Mouse (Mus musculus) common myeloid progenitor, adult 5-6 weeks (primary cell): ENCODE measurements around the gene Gm5640. TPM values are rescaled to one million over a fixed set of nuclear protein-coding genes. Genes with fewer than 3 reads are reported as not detected.
"Not testable (repeated sequence)": the region's sequence is repeated elsewhere in the genome, so short reads cannot be mapped to it uniquely, and the experiment has no call there.

Source experiments
- ATAC-seq: replicated peaks from 2 replicates; pipeline ENCODE4 v1.8.0; 2016; ENCODE audit warnings: low read depth, mild to moderate bottlenecking, moderate TSS enrichment, inconsistent platforms; ENCODE audit not compliant: poor library complexity, severe bottlenecking
- total RNA-seq: library from RNA; stranded (forward); fragments of 200-1000, 187-1606 nt; gene quantifications from 2 replicates; pipeline ENCODE4 v1.2.3, GENCODE M21; 2017

Gene Gm5640
- total RNA-seq, result not detected in 2 replicates

- peak; percentile 84 for ATAC-seq
Observed at GRCm38 (mm10) chrX:74645466-74646323, at the start of gene Gm5640. Gene Gm5640, minus strand, starts transcription at chrX:74645635.

GRCm38 (mm10) chrX:74646393-74646792 lies 958 bp upstream of the Gm5640 start:
- not testable (repeated sequence) for ATAC-seq

GRCm38 (mm10) chrX:74592379-74592778 lies 53.1 kb downstream of the Gm5640 start, which contains the start of gene Olfr1325:
Gene Olfr1325, plus strand, starts transcription at chrX:74592679.
- ATAC-seq, result no peak

Other genes starting within 250 kb of the Gm5640 start
- gene G6pdx, start 216.4 kb downstream of the Gm5640 start, total RNA-seq, result 51.4 and 63.2 TPM in 2 replicates
- gene Gm6880, start 164.2 kb downstream of the Gm5640 start, total RNA-seq, result not detected in 2 replicates
- gene Olfr1326-ps1, start 70.7 kb downstream of the Gm5640 start, total RNA-seq, result not detected in 2 replicates
- not detected in 2 replicates for gene Olfr1325, start 53.0 kb downstream of the Gm5640 start, total RNA-seq
- not detected in 2 replicates for gene Gm6890, start 95.3 kb upstream of the Gm5640 start, total RNA-seq
- gene Gm5936, start 191.6 kb upstream of the Gm5640 start, total RNA-seq, result not detected in 2 replicates